In genomic region chr5:143654670-143655510, GRCm38 (mm10) we compare ENCODE assay signal across 9 mouse cellular contexts. TPM values are rescaled to one million over a fixed set of nuclear protein-coding genes. Genes with fewer than 3 reads are reported as not detected.
DNase-seq lines count a peak whose midpoint lies in the region; ATAC-seq and TF ChIP-seq lines count a peak whose summit lies in the region.
"Had no signal": no experiment of that assay in that cellular context is flagged by ENCODE, and none has a peak within 500 bp of the region (broad histone marks: within the 10 kb centered on the region; RNA-seq: fewer than 3 reads in every experiment).

No protein-coding gene starts in this region.

- no peak overlapping the region for H3K4me2 ChIP-seq in embryonic facial prominence, embryonic 14.5 days (ENCODE audit: low read depth, low read length)
- H3K4me2 ChIP-seq in intestine, embryonic 14.5 days (ENCODE audit: low read length), result no peak overlapping the region
- H3K4me2 ChIP-seq: midbrain, embryonic 12.5 days had no signal

- H3K9ac ChIP-seq in heart, adult 2 months (ENCODE audit: low read depth, low read length), result no peak overlapping the region
- no peak overlapping the region for H3K9ac ChIP-seq in embryonic facial prominence, embryonic 14.5 days (ENCODE audit: low read depth, low read length)
- no peak overlapping the region for H3K9ac ChIP-seq in intestine, embryonic 14.5 days (ENCODE audit: low read length)
- H3K9ac ChIP-seq: midbrain, embryonic 12.5 days had no signal

- peak in 1 of 2 experiments; percentile 50 for DNase-seq in heart, adult 2 months
- DNase-seq in heart, postnatal 14 days, result no peak
- peak; percentile 89 for DNase-seq in embryonic facial prominence, embryonic 14.5 days (ENCODE audit: low spot score)
- peak; percentile 59 for DNase-seq in intestine, embryonic 14.5 days (ENCODE audit: low spot score)
- peak; percentile 68 for DNase-seq in lung, postnatal 36 days
- no peak for DNase-seq in layer of hippocampus, adult 2 months (ENCODE audit: low spot score in 2 of 2)
- DNase-seq in layer of hippocampus, adult 9-11 months, result no peak
- DNase-seq in spleen, adult 18-20 months, result no peak

- H3K27ac ChIP-seq in heart, adult 2 months, result peak overlapping the region; percentile 78
- peak overlapping the region; percentile 92 for H3K27ac ChIP-seq in embryonic facial prominence, embryonic 14.5 days (replicated peaks; ENCODE audit: low read depth, low read length)
- H3K27ac ChIP-seq in intestine, embryonic 14.5 days (ENCODE audit: low read depth), result peak overlapping the region; percentile 81
- no peak overlapping the region for H3K27ac ChIP-seq in layer of hippocampus, adult 2 months
- H3K27ac ChIP-seq: midbrain, embryonic 12.5 days had no signal

- peaks cover 46% of the 10 kb centered on the region for H3K4me1 ChIP-seq in heart, adult 2 months (ENCODE audit: control insufficient read depth, insufficient read depth, low read length)
- peaks cover 54% of the 10 kb centered on the region for H3K4me1 ChIP-seq in embryonic facial prominence, embryonic 14.5 days (ENCODE audit: control insufficient read depth, insufficient read depth, low read length)
- H3K4me1 ChIP-seq in intestine, embryonic 14.5 days (replicated peaks; ENCODE audit: control insufficient read depth, insufficient read depth, low read length), result peaks cover 49% of the 10 kb centered on the region

- no peak for TF ChIP-seq POLR2A in heart, adult 2 months (IDR thresholded peaks at IDR 0.05; ENCODE audit: insufficient read depth, low read depth, low read length)

- TF ChIP-seq EP300 in heart, adult 2 months (IDR thresholded peaks at IDR 0.05; ENCODE audit: insufficient read depth, low read depth, low read length), result no peak

- H3K4me3 ChIP-seq in heart, adult 2 months, result no peak overlapping the region
- no peak overlapping the region for H3K4me3 ChIP-seq in embryonic facial prominence, embryonic 14.5 days (ENCODE audit: low read depth, low read length)
- no peak overlapping the region for H3K4me3 ChIP-seq in intestine, embryonic 14.5 days (ENCODE audit: low read depth, low read length)
- H3K4me3 ChIP-seq in layer of hippocampus, adult 2 months, result no peak overlapping the region
- H3K4me3 ChIP-seq: midbrain, embryonic 12.5 days had no signal

- no peak for TF ChIP-seq CTCF in heart, adult 2 months (IDR thresholded peaks at IDR 0.05)
- no peak for TF ChIP-seq CTCF in layer of hippocampus, adult 2 months (conservative IDR thresholded peaks at IDR 0.05)

- no peaks in the 10 kb centered on the region for H3K9me3 ChIP-seq in embryonic facial prominence, embryonic 14.5 days (ENCODE audit: control insufficient read depth, low read length)
- H3K9me3 ChIP-seq in intestine, embryonic 14.5 days (ENCODE audit: control insufficient read depth, low read length), result no peaks in the 10 kb centered on the region
- H3K9me3 ChIP-seq: midbrain, embryonic 12.5 days had no signal

- 16% methylated on average over 7 of the region's 7 CpGs for WGBS in heart, adult 2 months
- WGBS in embryonic facial prominence, embryonic 14.5 days, result 13% methylated on average over 7 of the region's 7 CpGs
- WGBS in intestine, embryonic 14.5 days, result 11% methylated on average over 7 of the region's 7 CpGs

- H3K79me2 ChIP-seq in heart, adult 2 months (replicated peaks; ENCODE audit: control insufficient read depth, insufficient read depth, low read length), result peaks cover 8% of the 10 kb centered on the region

- H3K36me3 ChIP-seq in heart, adult 2 months (ENCODE audit: control insufficient read depth, insufficient read depth, low read length), result peaks cover 17% of the 10 kb centered on the region
- no peaks in the 10 kb centered on the region for H3K36me3 ChIP-seq in embryonic facial prominence, embryonic 14.5 days (ENCODE audit: control insufficient read depth, insufficient read depth, low read length)
- H3K36me3 ChIP-seq in intestine, embryonic 14.5 days (ENCODE audit: control insufficient read depth, insufficient read depth, low read length), result no peaks in the 10 kb centered on the region
- H3K36me3 ChIP-seq: midbrain, embryonic 12.5 days had no signal

- peak; percentile 80 for ATAC-seq in embryonic facial prominence, embryonic 14.5 days (ENCODE audit: low read depth)
- no peak; the same call in 1 of the 2 replicates for ATAC-seq in intestine, embryonic 14.5 days (replicated peaks; ENCODE audit: low FRiP score, low TSS enrichment, low read depth)

- intact Hi-C loops in heart, adult 2 months (cut with DNase I), result no loop called here
- intact Hi-C loops in heart, postnatal 14 days (cut with DNase I), result no loop called here

- H3K27me3 ChIP-seq in heart, adult 2 months (ENCODE audit: control insufficient read depth, insufficient read depth, low read length), result no peaks in the 10 kb centered on the region
- no peaks in the 10 kb centered on the region for H3K27me3 ChIP-seq in embryonic facial prominence, embryonic 14.5 days (replicated peaks; ENCODE audit: control insufficient read depth, insufficient read depth, low read length)
- H3K27me3 ChIP-seq in intestine, embryonic 14.5 days (replicated peaks; ENCODE audit: control insufficient read depth, insufficient read depth, low read length), result no peaks in the 10 kb centered on the region
- H3K27me3 ChIP-seq: midbrain, embryonic 12.5 days had no signal

RNA-seq across cellular contexts. Expression of gene Cyth3, which starts 32.6 kb away (rescaled TPM):
- total RNA-seq in heart, adult 2 months (2021), result 10 to 100 TPM; 26.1 to 44.6 TPM
- polyA plus RNA-seq in heart, adult 2 months (2012; rRNA removed), result 25.1 and 39.2 TPM in 2 replicates
- total RNA-seq in heart, postnatal 14 days (2021), result 10 to 100 TPM; 62.2 to 66.8 TPM
- polyA plus RNA-seq in embryonic facial prominence, embryonic 14.5 days (2014; fragmentation: Nextera tagmentation; extraction: Ambion mirVana), result 52.0 and 61.2 TPM in 2 replicates
- 51.6 and 52.2 TPM in 2 replicates for polyA plus RNA-seq in intestine, embryonic 14.5 days (2014; fragmentation: Nextera tagmentation; extraction: Ambion mirVana)
- 10 to 100 TPM; 43.7 to 46.1 TPM for total RNA-seq in layer of hippocampus, adult 2 months (2021)

Comparison
In these comparisons a context has a peak if more than half of its experiments do, and no peak if none do; other contexts are left out.
1. DNase-seq: peak in embryonic facial prominence, embryonic 14.5 days (single experiment), intestine, embryonic 14.5 days (single experiment) and lung, postnatal 36 days (single experiment); none in heart, postnatal 14 days (0 of 2), layer of hippocampus, adult 2 months (0 of 2), layer of hippocampus, adult 9-11 months (single experiment) and spleen, adult 18-20 months (0 of 2).